Mouse (Mus musculus): ENCODE results near the gene Tubg2. TPM values are rescaled to one million over a fixed set of nuclear protein-coding genes. Genes with fewer than 3 reads are reported as not detected.
A peak's percentile ranks its signal among the peaks of the same experiment; 100 is the strongest.

Tubg2 gene
- polyA plus RNA-seq, 1 experiment: 1.9 TPM

DNA sequence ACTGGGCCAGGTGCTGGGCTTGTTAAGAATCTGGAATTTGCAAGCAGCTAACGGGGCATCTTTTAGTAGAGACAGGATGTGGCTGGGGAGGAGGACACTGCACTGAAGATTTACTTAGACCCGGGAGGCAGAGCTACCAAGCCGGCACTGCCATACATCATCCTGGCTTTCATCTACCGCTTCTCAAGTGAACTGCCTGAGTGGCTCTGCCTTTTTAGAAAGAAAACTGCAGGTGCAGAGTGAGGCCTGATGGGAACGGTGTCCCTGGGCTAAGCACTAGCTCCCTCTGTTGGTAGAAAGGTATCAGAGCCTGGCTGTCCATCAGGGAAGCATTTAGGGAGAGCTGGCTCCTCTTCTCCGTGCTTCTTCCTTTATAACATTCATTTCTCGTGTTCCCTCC, 45.3 kb downstream of the Tubg2 start:
- Histone ChIP-seq H3K27ac (ENCODE audit: control insufficient read depth, insufficient read depth, low read depth, low read length) (no peak overlapping the region), H3K36me3 (ENCODE audit: control insufficient read depth, insufficient read depth, low read length) (0 out of 2 replicates have a peak, but pooled peaks cover 2% of the 10 kb centered on the region), H3K4me3 (ENCODE audit: control insufficient read depth, low read depth, low read length) (no peak overlapping the region), H3K4me1 (ENCODE audit: control insufficient read depth, insufficient read depth, low read length) (no peaks in the 10 kb centered on the region), H3K27me3 (ENCODE audit: control insufficient read depth, insufficient read depth, low read length) (no peaks in the 10 kb centered on the region)
- TF ChIP-seq CTCF (IDR thresholded peaks at IDR 0.05; ENCODE audit: control insufficient read depth, insufficient read depth, insufficient replicate concordance, low read depth, low read length): peak; percentile 46; the same call in 1 of the 2 replicates
- TF ChIP-seq POLR2A (IDR thresholded peaks at IDR 0.05; ENCODE audit: control insufficient read depth, low read depth, low read length): no peak

Other genes starting within 250 kb of the Tubg2 start
- 25.0 and 30.2 TPM in 2 replicates for gene Stat3, start 216.4 kb upstream of the Tubg2 start, polyA plus RNA-seq (2012; rRNA removed)
- gene Cavin1, start 185.0 kb upstream of the Tubg2 start, polyA plus RNA-seq (2012; rRNA removed): 5.1 and 6.1 TPM in 2 replicates
- 18.1 and 23.7 TPM in 2 replicates for gene Atp6v0a1, start 146.5 kb upstream of the Tubg2 start, polyA plus RNA-seq (2012; rRNA removed)
- 46.2 and 46.3 TPM in 2 replicates for gene Naglu, start 85.9 kb upstream of the Tubg2 start, polyA plus RNA-seq (2012; rRNA removed)
- gene Hsd17b1, start 77.5 kb upstream of the Tubg2 start, polyA plus RNA-seq (2012; rRNA removed): 0.66 and 0.88 TPM in 2 replicates
- gene Coasy, start 73.3 kb upstream of the Tubg2 start, polyA plus RNA-seq (2012; rRNA removed): 21.0 and 21.7 TPM in 2 replicates
- 6.4 and 6.7 TPM in 2 replicates for gene Mlx, start 68.6 kb upstream of the Tubg2 start, polyA plus RNA-seq (2012; rRNA removed)
- 77.6 and 77.9 TPM in 2 replicates for gene Psmc3ip, start 60.5 kb upstream of the Tubg2 start, polyA plus RNA-seq (2012; rRNA removed)
- gene Retreg3, start 36.0 kb upstream of the Tubg2 start, polyA plus RNA-seq (2012; rRNA removed): 51.5 and 53.8 TPM in 2 replicates
- 22.4 and 27.3 TPM in 2 replicates for gene Tubg1, start 36.0 kb upstream of the Tubg2 start, polyA plus RNA-seq (2012; rRNA removed)
- gene Cntnap1, start 14.6 kb downstream of the Tubg2 start, polyA plus RNA-seq (2012; rRNA removed): 0.40 and 0.44 TPM in 2 replicates
- 2.6 and 4.1 TPM in 2 replicates for gene Plekhh3, start 15.4 kb downstream of the Tubg2 start, polyA plus RNA-seq (2012; rRNA removed)
- 0.05 TPM in 1 of 2 replicates, not detected in the other for gene Ccr10, start 19.5 kb downstream of the Tubg2 start, polyA plus RNA-seq (2012; rRNA removed)
- 14.3 and 14.5 TPM in 2 replicates for gene Ezh1, start 70.6 kb downstream of the Tubg2 start, polyA plus RNA-seq (2012; rRNA removed)
- gene Ramp2, start 90.1 kb downstream of the Tubg2 start, polyA plus RNA-seq (2012; rRNA removed): 5.6 and 5.8 TPM in 2 replicates
- gene Vps25, start 97.8 kb downstream of the Tubg2 start, polyA plus RNA-seq (2012; rRNA removed): 26.1 and 26.2 TPM in 2 replicates
- gene Wnk4, start 104.7 kb downstream of the Tubg2 start, polyA plus RNA-seq (2012; rRNA removed): 10.8 and 12.3 TPM in 2 replicates
- 37.1 and 54.6 TPM in 2 replicates for gene Cntd1, start 123.1 kb downstream of the Tubg2 start, polyA plus RNA-seq (2012; rRNA removed)
- gene Coa3, start 123.2 kb downstream of the Tubg2 start, polyA plus RNA-seq (2012; rRNA removed): 46.6 and 62.4 TPM in 2 replicates
- gene Becn1, start 146.4 kb downstream of the Tubg2 start, polyA plus RNA-seq (2012; rRNA removed): 111 and 116 TPM in 2 replicates
- 59.1 and 74.5 TPM in 2 replicates for gene Psme3, start 160.3 kb downstream of the Tubg2 start, polyA plus RNA-seq (2012; rRNA removed)
- 4.7 TPM in 2 replicates for gene Aoc2, start 169.2 kb downstream of the Tubg2 start, polyA plus RNA-seq (2012; rRNA removed)
- 4.2 and 4.4 TPM in 2 replicates for gene Aoc3, start 174.7 kb downstream of the Tubg2 start, polyA plus RNA-seq (2012; rRNA removed)
- not detected in 2 replicates for gene G6pc, start 211.7 kb downstream of the Tubg2 start, polyA plus RNA-seq (2012; rRNA removed)

Measured in testis, adult 2 months (tissue).